Mouse (Mus musculus) embryonic facial prominence, embryonic 15.5 days (tissue): Measurements from ENCODE around the gene Slc25a25. TPM values are rescaled to one million over a fixed set of nuclear protein-coding genes. Genes with fewer than 3 reads are reported as not detected.

Source experiments
- ATAC-seq: fragments of 200-750 bp; cut with Nextera tagmentation; 2 replicates; pipeline ENCODE4 v1.8.0; 2017; ENCODE audit warnings: low read depth, moderate TSS enrichment; ENCODE audit not compliant: insufficient number of reproducible peaks, low FRiP score, low TSS enrichment
- H3K27ac ChIP-seq: fragments of 300-500 bp; sonication (generic); replicated peaks from 2 replicates; pipeline ENCODE4 v1.5.1; 2015; ENCODE audit warnings: mild to moderate bottlenecking, inconsistent platforms
- H3K27me3 ChIP-seq: fragments of 300-500 bp; sonication (generic); 2 replicates; pipeline ENCODE4 v1.6.1; 2015; ENCODE audit warnings: inconsistent platforms
- H3K36me3 ChIP-seq: fragments of 300-500 bp; sonication (generic); 2 replicates; pipeline ENCODE4 v1.6.1; 2015; ENCODE audit warnings: mild to moderate bottlenecking, inconsistent platforms
- H3K4me1 ChIP-seq: fragments of 300-500 bp; sonication (generic); 2 replicates; pipeline ENCODE4 v1.6.1; 2015; ENCODE audit warnings: inconsistent platforms
- H3K4me2 ChIP-seq: fragments of 300-500 bp; sonication (generic); replicated peaks from 2 replicates; pipeline ENCODE4 v1.6.1; 2015; ENCODE audit warnings: mild to moderate bottlenecking, inconsistent platforms
- H3K4me3 ChIP-seq: fragments of 300-500 bp; sonication (generic); replicated peaks from 2 replicates; pipeline ENCODE4 v1.5.1; 2015; ENCODE audit warnings: mild to moderate bottlenecking, inconsistent platforms
- H3K9ac ChIP-seq: fragments of 300-500 bp; sonication (generic); 2 replicates; pipeline ENCODE4 v1.6.1; 2015; ENCODE audit warnings: inconsistent platforms
- H3K9me3 ChIP-seq: fragments of 300-500 bp; sonication (generic); replicated peaks from 2 replicates; pipeline ENCODE4 v1.6.1; 2016; ENCODE audit warnings: inconsistent platforms
- WGBS: fragments of 180-500 bp; shearing (Covaris S2); methylation state at CpG from one replicate; pipeline ENCODE4 v1.1.7; 2015; 5-methylcytosine and 5-hydroxymethylcytosine counted together
- polyA plus RNA-seq: library from polyadenylated mRNA; unstranded; fragments of >200 nt; fragmentation: Nextera tagmentation; extraction: Ambion mirVana; gene quantifications from 2 replicates; pipeline ENCODE4 v1.2.1, GENCODE M21; 2015

Slc25a25 gene
- polyA plus RNA-seq, 1 experiment from 2014 or later, result 22.1 TPM

DNA sequence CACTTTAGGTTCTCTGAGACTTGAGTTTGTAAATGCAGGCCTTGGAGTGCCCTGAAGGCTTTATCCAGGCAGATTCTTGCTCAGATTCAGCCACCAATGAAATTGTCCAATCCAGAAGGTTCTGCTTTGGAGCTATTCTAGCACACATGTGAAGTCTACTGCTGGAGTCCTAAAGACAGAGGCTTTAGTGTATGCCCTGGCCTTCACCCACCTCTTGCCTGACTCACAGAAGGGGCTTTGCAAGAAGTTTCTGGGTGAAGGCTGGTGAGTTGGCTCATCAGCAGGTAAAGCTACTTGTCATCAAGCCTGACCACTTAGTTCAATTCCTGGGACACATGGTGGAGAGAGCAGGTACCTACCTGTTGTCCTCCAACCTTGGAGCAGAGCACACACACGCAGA lies 25.1 kb downstream of the Slc25a25 start:
- H3K36me3 ChIP-seq, result 0 out of 2 replicates have a peak, but pooled peaks cover under 1% of the 10 kb centered on the region
- 88% methylated on average over 1 of the region's 1 CpGs for WGBS
- peak overlapping the region; percentile 7; the same call in 1 of the 2 replicates for H3K27ac ChIP-seq
- H3K4me1 ChIP-seq, result peaks cover 85% of the 10 kb centered on the region
- H3K9me3 ChIP-seq, result no peaks in the 10 kb centered on the region
- ATAC-seq, result no peak
- H3K4me2 ChIP-seq, result no peak overlapping the region
- no peak overlapping the region for H3K9ac ChIP-seq
- H3K4me3 ChIP-seq, result no peak overlapping the region
- H3K27me3 ChIP-seq, result no peaks in the 10 kb centered on the region

DNA sequence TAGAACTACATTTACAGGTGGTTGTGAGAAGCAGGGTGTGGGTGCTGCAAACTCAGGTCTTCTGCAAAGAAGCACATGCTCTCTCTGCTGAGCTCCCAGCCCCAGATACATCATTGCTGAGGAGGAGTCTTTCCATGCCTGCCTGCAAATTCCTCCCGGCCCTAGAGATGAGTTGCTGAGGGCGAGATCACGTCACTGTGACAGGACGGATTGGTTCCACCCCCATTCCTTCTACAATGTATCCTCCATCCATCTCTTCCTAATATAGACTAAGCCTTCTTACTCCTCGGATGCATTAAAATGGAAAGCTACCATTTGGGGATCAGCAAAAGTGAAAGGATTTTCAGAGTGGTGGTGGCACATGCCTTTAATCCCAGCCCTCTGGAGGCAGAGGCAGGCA lies 25.7 kb downstream of the Slc25a25 start:
- H3K4me1 ChIP-seq, result peaks cover 80% of the 10 kb centered on the region
- 48% methylated on average over 5 of the region's 5 CpGs for WGBS
- peak overlapping the region; percentile 82 for H3K27ac ChIP-seq
- no peaks in the 10 kb centered on the region for H3K27me3 ChIP-seq
- no peaks in the 10 kb centered on the region for H3K9me3 ChIP-seq
- H3K9ac ChIP-seq, result no peak overlapping the region
- 0 out of 2 replicates have a peak, but pooled peaks cover 7% of the 10 kb centered on the region for H3K36me3 ChIP-seq
- no peak for ATAC-seq
- H3K4me2 ChIP-seq, result no peak overlapping the region
- H3K4me3 ChIP-seq, result no peak overlapping the region

DNA sequence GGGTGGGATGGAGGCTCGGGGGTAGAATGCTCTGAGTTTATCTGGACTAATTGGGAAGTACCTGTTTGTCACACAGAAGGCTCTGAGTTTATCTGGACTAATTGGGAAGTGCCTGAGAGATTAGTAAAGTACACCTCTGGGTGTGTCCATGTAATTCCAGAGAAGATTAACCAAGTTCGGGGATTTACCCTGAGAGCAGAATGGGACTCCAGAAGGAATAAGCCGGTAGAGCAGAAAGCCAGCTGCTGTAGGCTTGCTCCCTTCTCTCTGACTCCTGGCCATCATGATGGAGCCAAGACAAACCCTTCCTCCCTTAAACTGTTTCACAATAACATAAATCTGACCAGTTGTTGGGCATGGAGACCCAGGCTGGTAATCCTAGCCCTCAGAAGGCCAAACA lies 26.4 kb downstream of the Slc25a25 start:
- H3K36me3 ChIP-seq, result peaks cover 14% of the 10 kb centered on the region
- no peaks in the 10 kb centered on the region for H3K9me3 ChIP-seq
- no peak overlapping the region for H3K9ac ChIP-seq
- H3K4me1 ChIP-seq, result peaks cover 72% of the 10 kb centered on the region
- ATAC-seq, result no peak
- WGBS, result 28% methylated on average over 3 of the region's 3 CpGs
- H3K4me3 ChIP-seq, result no peak overlapping the region
- H3K4me2 ChIP-seq, result no peak overlapping the region
- no peaks in the 10 kb centered on the region for H3K27me3 ChIP-seq
- peak overlapping the region; percentile 82 for H3K27ac ChIP-seq

DNA sequence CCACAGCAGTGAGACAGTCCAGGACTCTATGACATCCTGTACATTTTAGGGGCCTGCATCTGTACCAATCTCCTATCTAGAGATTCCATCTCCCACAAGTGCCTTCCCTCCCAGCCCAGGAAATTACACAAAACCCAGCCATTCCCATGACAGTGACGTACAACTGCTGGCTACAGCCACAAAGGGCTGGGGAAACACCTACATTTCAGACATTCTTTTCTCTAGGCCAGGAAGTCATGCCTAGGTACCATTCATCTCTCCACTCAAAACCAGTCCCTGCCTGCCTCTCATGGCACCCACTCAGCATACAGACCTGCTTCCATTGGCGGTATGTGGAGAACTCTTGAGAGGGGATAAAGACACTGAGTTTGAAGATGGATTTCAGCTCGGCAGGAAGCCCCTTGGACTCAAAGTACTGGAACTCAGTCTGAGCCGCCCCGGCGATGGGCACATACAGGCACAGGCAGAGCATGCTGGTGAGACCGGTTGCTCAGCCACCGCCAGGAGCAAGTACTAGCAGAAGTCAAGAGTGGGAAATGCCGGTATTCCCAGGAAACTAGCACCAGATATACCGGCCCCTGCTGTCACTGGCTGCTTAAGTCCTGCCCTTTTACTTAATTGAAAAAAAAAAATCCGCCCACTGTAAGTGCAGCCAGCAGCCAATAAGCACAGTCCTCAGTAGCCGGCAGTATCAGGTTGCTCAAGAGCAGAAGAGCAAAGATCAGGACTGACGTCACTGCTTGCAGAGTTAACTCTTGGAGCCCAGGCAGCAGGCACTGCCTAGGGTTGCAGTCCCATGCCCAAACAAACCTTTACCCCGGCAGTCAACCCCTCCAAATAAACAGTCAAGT lies 27.5 kb downstream of the Slc25a25 start:
- 2% methylated on average over 14 of the region's 14 CpGs for WGBS
- Histone ChIP-seq H3K4me1 (peaks cover 62% of the 10 kb centered on the region), H3K27me3 (no peaks in the 10 kb centered on the region), H3K9ac (peak overlapping the region; percentile 2; the same call in 1 of the 2 replicates), H3K27ac (peak overlapping the region; percentile 82), H3K9me3 (no peaks in the 10 kb centered on the region), H3K36me3 (peaks cover 24% of the 10 kb centered on the region), H3K4me3 (peak overlapping the region; percentile 40), H3K4me2 (peak overlapping the region; percentile 59)
- peak; percentile 86 for ATAC-seq

DNA sequence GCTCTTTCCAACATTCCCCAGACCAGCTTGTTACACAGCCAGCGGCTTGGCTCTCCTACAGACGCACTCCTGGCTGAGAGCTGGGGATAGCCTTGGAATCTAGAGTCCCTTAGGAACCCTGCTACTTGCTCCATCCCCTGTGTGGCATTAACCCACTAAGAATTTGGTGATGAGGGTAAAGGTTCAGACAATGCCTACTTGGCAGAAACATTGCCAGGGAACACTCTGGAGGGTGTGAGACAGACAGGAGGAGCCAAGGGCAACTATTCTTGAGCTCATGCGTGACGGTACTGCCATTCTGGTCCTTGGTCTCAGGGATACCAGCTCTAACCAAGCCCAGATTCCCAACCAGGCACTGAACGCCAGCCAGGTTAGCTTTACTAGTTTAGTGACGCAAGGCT lies 29.4 kb downstream of the Slc25a25 start:
- no peaks in the 10 kb centered on the region for H3K27me3 ChIP-seq
- H3K9me3 ChIP-seq, result no peaks in the 10 kb centered on the region
- H3K36me3 ChIP-seq, result peaks cover 42% of the 10 kb centered on the region
- WGBS, result 88% methylated on average over 6 of the region's 6 CpGs
- H3K4me1 ChIP-seq, result peaks cover 47% of the 10 kb centered on the region
- no peak overlapping the region for H3K4me3 ChIP-seq
- no peak overlapping the region for H3K9ac ChIP-seq
- H3K4me2 ChIP-seq, result no peak overlapping the region
- H3K27ac ChIP-seq, result no peak overlapping the region
- ATAC-seq, result no peak

DNA sequence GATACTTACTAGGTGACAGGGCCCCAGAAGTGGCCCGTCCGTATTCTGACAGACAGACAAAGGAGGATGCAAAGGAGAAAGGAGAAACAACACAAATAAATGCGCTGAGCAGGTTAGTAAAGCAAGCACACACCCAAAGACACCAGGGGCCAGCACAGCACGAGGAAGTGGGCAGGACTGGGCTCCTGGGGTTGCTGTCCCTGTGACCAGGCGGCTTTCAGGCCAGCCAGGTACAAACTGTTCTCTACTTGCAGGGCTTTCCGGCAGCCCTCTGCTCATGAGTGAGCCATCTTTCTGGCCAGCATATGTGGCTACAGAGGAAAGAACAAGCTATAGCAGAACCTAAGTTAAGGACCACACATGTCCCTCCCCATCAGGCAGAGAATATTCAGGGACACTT lies 30.6 kb downstream of the Slc25a25 start:
- no peak for ATAC-seq
- H3K27me3 ChIP-seq, result no peaks in the 10 kb centered on the region
- H3K27ac ChIP-seq, result no peak overlapping the region
- 88% methylated on average over 6 of the region's 6 CpGs for WGBS
- H3K4me3 ChIP-seq, result no peak overlapping the region
- peaks cover 40% of the 10 kb centered on the region for H3K4me1 ChIP-seq
- H3K9ac ChIP-seq, result no peak overlapping the region
- H3K9me3 ChIP-seq, result no peaks in the 10 kb centered on the region
- peaks cover 54% of the 10 kb centered on the region for H3K36me3 ChIP-seq
- no peak overlapping the region for H3K4me2 ChIP-seq

DNA sequence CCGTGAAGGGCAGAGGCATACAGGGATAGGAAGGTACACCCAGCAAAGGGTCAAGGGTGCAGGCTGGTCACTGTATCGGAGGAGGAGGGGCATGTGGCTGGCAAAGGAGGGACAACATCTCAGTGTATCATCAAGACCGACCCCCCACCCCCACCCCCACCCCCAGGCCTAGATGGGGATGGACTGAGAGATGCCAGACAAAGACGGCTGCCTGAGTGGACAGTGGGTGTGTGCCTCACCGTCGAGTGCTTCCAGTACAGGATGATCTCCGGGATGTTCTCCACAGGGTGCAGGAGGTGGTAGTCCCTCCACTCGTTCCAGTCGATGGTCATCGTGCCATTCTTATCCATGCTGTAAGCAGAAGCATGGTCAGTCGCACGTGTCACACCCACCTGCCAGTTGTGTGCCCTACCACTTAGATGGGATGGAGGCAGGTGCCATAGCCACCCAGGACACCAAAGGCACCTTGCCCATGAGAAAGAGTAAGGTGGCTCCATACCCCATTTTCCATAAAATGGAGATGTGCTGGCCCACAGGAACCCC lies 31.1 kb downstream of the Slc25a25 start:
- H3K36me3 ChIP-seq, result peaks cover 60% of the 10 kb centered on the region
- no peak overlapping the region for H3K9ac ChIP-seq
- no peak for ATAC-seq
- no peak overlapping the region for H3K4me2 ChIP-seq
- H3K9me3 ChIP-seq, result no peaks in the 10 kb centered on the region
- H3K27me3 ChIP-seq, result no peaks in the 10 kb centered on the region
- H3K27ac ChIP-seq, result no peak overlapping the region
- no peak overlapping the region for H3K4me3 ChIP-seq
- peaks cover 35% of the 10 kb centered on the region for H3K4me1 ChIP-seq
- 86% methylated on average over 12 of the region's 12 CpGs for WGBS

DNA sequence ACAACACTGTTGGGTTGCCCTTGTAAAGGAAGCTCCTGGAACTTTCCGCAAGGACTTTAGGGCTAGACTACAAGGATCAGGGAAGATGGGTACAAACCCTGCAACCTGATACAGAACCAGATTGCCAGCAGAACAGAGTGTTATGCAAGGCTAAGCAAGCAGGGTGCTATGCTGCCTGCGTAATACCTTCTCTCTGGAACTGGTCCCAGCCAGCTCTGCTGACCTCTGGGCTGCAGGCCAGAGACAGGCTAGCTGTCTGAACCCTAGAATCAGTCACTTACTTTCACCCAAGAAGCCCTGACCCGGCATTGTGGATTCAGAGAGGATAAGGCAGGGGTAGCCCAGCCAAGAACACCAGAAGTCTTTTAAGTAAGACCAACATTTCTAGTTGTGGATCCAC lies 31.9 kb downstream of the Slc25a25 start:
- Histone ChIP-seq H3K27me3 (no peaks in the 10 kb centered on the region), H3K27ac (no peak overlapping the region), H3K4me1 (peaks cover 27% of the 10 kb centered on the region), H3K4me3 (no peak overlapping the region), H3K9me3 (no peaks in the 10 kb centered on the region), H3K9ac (no peak overlapping the region), H3K4me2 (no peak overlapping the region), H3K36me3 (peaks cover 67% of the 10 kb centered on the region)
- 79% methylated on average over 3 of the region's 3 CpGs for WGBS
- ATAC-seq, result no peak

DNA sequence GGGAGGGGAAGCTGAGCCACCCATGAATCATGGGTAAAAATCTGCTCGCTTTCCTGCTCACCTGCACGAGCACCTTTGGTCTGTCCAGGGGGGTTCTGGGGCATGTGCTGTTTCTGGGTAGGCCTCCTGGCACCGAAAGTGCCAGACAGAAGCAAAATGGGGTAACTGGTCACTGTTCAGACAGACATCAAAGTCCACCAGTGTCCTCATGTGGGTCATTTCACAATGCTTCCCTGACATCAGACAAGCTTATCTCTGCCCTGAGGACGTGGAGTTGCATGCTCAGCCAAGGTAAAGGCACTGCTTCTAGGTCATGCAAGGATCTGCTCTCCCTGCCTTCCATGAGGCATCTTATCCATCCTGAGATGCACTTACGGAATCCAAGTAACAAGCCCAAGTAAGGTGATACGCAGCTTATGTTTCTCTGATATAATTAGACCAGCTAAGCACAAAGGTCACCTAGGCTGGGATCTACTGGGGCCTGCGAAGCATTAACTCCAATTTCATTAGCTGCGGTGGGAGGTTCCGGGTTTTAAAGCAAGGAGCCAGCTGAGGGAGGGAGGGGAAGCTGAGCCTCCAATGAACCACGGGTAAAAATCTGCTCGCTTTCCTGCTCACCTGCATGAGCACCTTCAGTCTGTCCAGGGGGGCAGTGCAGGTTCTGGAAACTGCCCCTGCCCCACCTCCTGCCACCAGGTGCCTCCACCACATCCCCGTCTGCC lies 32.7 kb downstream of the Slc25a25 start:
- no peaks in the 10 kb centered on the region for H3K9me3 ChIP-seq
- 47% methylated on average over 12 of the region's 12 CpGs for WGBS
- ATAC-seq, result no peak
- no peak overlapping the region for H3K27ac ChIP-seq
- H3K9ac ChIP-seq, result no peak overlapping the region
- no peaks in the 10 kb centered on the region for H3K27me3 ChIP-seq
- no peak overlapping the region for H3K4me3 ChIP-seq
- H3K36me3 ChIP-seq, result peaks cover 74% of the 10 kb centered on the region
- peaks cover 20% of the 10 kb centered on the region for H3K4me1 ChIP-seq
- no peak overlapping the region for H3K4me2 ChIP-seq

DNA sequence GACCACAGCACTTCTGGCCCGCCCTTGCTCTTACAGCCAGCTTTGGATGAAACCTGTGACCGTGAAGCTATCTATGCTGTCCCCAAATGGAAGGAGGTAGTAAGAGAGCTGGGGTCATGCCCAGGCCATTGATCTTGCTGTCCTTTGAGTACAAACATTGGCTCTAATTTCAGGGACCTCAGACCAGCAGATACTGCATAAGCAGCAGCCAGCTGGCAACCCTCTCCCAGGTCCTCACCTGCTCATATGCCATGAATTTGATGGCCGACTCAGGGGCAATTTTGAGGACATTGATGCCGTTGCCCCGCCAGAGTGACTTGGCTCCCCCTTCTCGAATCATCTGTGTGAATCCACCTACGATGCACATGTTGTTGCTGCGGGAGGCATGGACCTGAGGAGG lies 33.8 kb downstream of the Slc25a25 start:
- no peak for ATAC-seq
- Histone ChIP-seq H3K36me3 (peaks cover 74% of the 10 kb centered on the region), H3K27me3 (no peaks in the 10 kb centered on the region), H3K4me3 (no peak overlapping the region), H3K9me3 (no peaks in the 10 kb centered on the region), H3K4me1 (peaks cover 9% of the 10 kb centered on the region; the same call in 1 of the 2 replicates), H3K4me2 (no peak overlapping the region), H3K9ac (no peak overlapping the region), H3K27ac (no peak overlapping the region)
- WGBS, result 89% methylated on average over 8 of the region's 8 CpGs

DNA sequence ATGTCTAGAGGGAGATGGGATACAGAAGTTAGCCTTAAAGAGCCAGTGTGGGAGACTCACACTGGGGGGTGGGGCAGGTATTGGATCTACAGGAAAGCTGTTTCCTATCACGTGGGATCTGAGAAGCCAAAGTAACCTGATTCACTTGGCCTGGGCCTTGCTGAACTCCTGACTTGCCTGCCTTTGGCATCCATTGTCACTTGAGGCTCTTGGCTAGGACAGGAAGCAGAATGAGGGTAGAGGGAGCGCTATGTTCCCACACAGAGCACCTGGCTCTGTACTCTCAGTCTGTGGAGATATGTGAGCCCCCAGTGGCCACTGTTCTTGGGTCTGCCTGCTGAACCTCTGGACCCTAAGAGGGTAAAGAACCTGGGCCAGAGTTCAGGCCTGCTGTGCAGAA lies 34.7 kb downstream of the Slc25a25 start:
- WGBS, result 64% methylated on average over 2 of the region's 2 CpGs
- no peaks in the 10 kb centered on the region for H3K27me3 ChIP-seq
- H3K27ac ChIP-seq, result no peak overlapping the region
- no peak overlapping the region for H3K4me2 ChIP-seq
- 0 out of 2 replicates have a peak, but pooled peaks cover under 1% of the 10 kb centered on the region for H3K4me1 ChIP-seq
- peaks cover 74% of the 10 kb centered on the region for H3K36me3 ChIP-seq
- no peak overlapping the region for H3K9ac ChIP-seq
- H3K4me3 ChIP-seq, result no peak overlapping the region
- no peak for ATAC-seq
- no peaks in the 10 kb centered on the region for H3K9me3 ChIP-seq
